Mouse (Mus musculus) kidney, adult 2 months (tissue): ENCODE results near the gene Fnip2. TPM values are rescaled to one million over a fixed set of nuclear protein-coding genes. Genes with fewer than 3 reads are reported as not detected.

Experiments
- DNase-seq: peaks from one replicate; pipeline ENCODE4 v3.0.0; 2021
- H3K27ac ChIP-seq: fragments of 200-500 bp; 2 replicates; pipeline ENCODE4 v1.5.1; 2012; ENCODE audit warnings: low read depth, low read length, control low read depth, inconsistent platforms; ENCODE audit not compliant: insufficient read depth
- H3K27me3 ChIP-seq: fragments of 200-500 bp; replicated peaks from 2 replicates; pipeline ENCODE4 v1.6.1; 2012; ENCODE audit warnings: mild to moderate bottlenecking, moderate library complexity, low read length, inconsistent platforms; ENCODE audit not compliant: control insufficient read depth, insufficient read depth
- H3K36me3 ChIP-seq: fragments of 200-500 bp; 2 replicates; pipeline ENCODE4 v1.6.1; 2012; ENCODE audit warnings: mild to moderate bottlenecking, moderate library complexity, low read length, inconsistent platforms; ENCODE audit not compliant: control insufficient read depth, insufficient read depth
- H3K4me1 ChIP-seq: fragments of 200-500 bp; 2 replicates; pipeline ENCODE4 v1.6.1; 2011; ENCODE audit warnings: low read length; ENCODE audit not compliant: control insufficient read depth, insufficient read depth
- H3K4me3 ChIP-seq: fragments of 200-500 bp; 2 replicates; pipeline ENCODE4 v1.5.1; 2011; ENCODE audit warnings: mild to moderate bottlenecking, low read depth, low read length, control low read depth; ENCODE audit not compliant: insufficient read depth
- CTCF ChIP-seq: fragments of 200-500 bp; conservative IDR thresholded peaks from 2 replicates; pipeline ENCODE4 v1.5.1; 2011; ENCODE audit warnings: low read depth, mild to moderate bottlenecking, control low read depth, low read length, moderate library complexity, mixed read lengths; ENCODE audit not compliant: insufficient read depth, insufficient read length
- POLR2A ChIP-seq: fragments of 200-500 bp; IDR thresholded peaks from one replicate; pipeline ENCODE4 v1.6.1; 2011; ENCODE audit warnings: low read depth, low read length, control low read depth
- whole genome bisulfite sequencing: fragments of 180-500 bp; shearing (Covaris S2); methylation state at CpG from one replicate; pipeline ENCODE4 v1.1.7; 2018; 5-methylcytosine and 5-hydroxymethylcytosine counted together
- polyA plus RNA-seq: library from polyadenylated mRNA; depleted of rRNA; stranded (reverse); fragments of >200 nt; gene quantifications from 2 replicates; pipeline ENCODE4 v1.2.3, GENCODE M21; 2012

Fnip2 gene
- polyA plus RNA-seq, 1 experiment: 18.9 TPM

- no peaks in the 10 kb centered on the region for H3K27me3 ChIP-seq
- peak overlapping the region; percentile 55; the same call in 1 of the 2 replicates for H3K27ac ChIP-seq
- no peaks in the 10 kb centered on the region for H3K36me3 ChIP-seq
- H3K4me1 ChIP-seq: peaks cover 22% of the 10 kb centered on the region
- TF ChIP-seq CTCF: no peak
- no peak for TF ChIP-seq POLR2A
- DNase-seq: no peak
- H3K4me3 ChIP-seq: no peak overlapping the region
Observed at GRCm38 (mm10) chr3:79539656-79540055, 27.9 kb downstream of the Fnip2 start.

GRCm38 (mm10) chr3:79539124-79539523, 28.5 kb downstream of the Fnip2 start:
- Histone ChIP-seq H3K27me3 (no peaks in the 10 kb centered on the region), H3K4me1 (peaks cover 22% of the 10 kb centered on the region), H3K4me3 (no peak overlapping the region), H3K27ac (peak overlapping the region; percentile 95; the same call in 1 of the 2 replicates), H3K36me3 (no peaks in the 10 kb centered on the region)
- WGBS: 60% methylated on average over 3 of the region's 3 CpGs
- TF ChIP-seq POLR2A (no peak), CTCF (no peak)
- peak; percentile 87 for DNase-seq

GRCm38 (mm10) chr3:79538342-79538741, 29.3 kb downstream of the Fnip2 start:
- Histone ChIP-seq H3K36me3 (no peaks in the 10 kb centered on the region), H3K27me3 (no peaks in the 10 kb centered on the region), H3K27ac (peak overlapping the region; percentile 43; the same call in 1 of the 2 replicates), H3K4me1 (peaks cover 22% of the 10 kb centered on the region), H3K4me3 (no peak overlapping the region)
- no peak for TF ChIP-seq CTCF
- TF ChIP-seq POLR2A: no peak
- no peak for DNase-seq
- 66% methylated on average over 3 of the region's 3 CpGs for WGBS

- TF ChIP-seq POLR2A (no peak), CTCF (no peak)
- H3K4me3 ChIP-seq: no peak overlapping the region
- no peak for DNase-seq
- H3K27me3 ChIP-seq: no peaks in the 10 kb centered on the region
- H3K27ac ChIP-seq: peak overlapping the region; percentile 43; the same call in 1 of the 2 replicates
- whole genome bisulfite sequencing: 55% methylated on average over 3 of the region's 3 CpGs
- H3K36me3 ChIP-seq: no peaks in the 10 kb centered on the region
- peaks cover 22% of the 10 kb centered on the region for H3K4me1 ChIP-seq
Observed at GRCm38 (mm10) chr3:79537626-79538203, 29.9 kb downstream of the Fnip2 start.

GRCm38 (mm10) chr3:79537023-79537422, 30.6 kb downstream of the Fnip2 start:
- DNase-seq: no peak
- H3K4me3 ChIP-seq: no peak overlapping the region
- WGBS: 58% methylated on average over 7 of the region's 7 CpGs
- H3K27ac ChIP-seq: peak overlapping the region; percentile 1; the same call in 1 of the 2 replicates
- TF ChIP-seq CTCF: no peak
- TF ChIP-seq POLR2A: no peak
- H3K36me3 ChIP-seq: no peaks in the 10 kb centered on the region
- peaks cover 27% of the 10 kb centered on the region for H3K4me1 ChIP-seq
- H3K27me3 ChIP-seq: no peaks in the 10 kb centered on the region

GRCm38 (mm10) chr3:79531581-79532271, 35.9 kb downstream of the Fnip2 start:
- H3K4me1 ChIP-seq: peaks cover 10% of the 10 kb centered on the region
- no peaks in the 10 kb centered on the region for H3K27me3 ChIP-seq
- peak overlapping the region; percentile 59 for H3K27ac ChIP-seq
- 20% methylated on average over 9 of the region's 9 CpGs for WGBS
- peak; percentile 88 for DNase-seq
- TF ChIP-seq POLR2A (no peak), CTCF (no peak)
- H3K4me3 ChIP-seq: peak overlapping the region; percentile 41; the same call in 1 of the 2 replicates
- H3K36me3 ChIP-seq: no peaks in the 10 kb centered on the region

- Histone ChIP-seq H3K4me1 (peaks cover 13% of the 10 kb centered on the region), H3K4me3 (no peak overlapping the region), H3K36me3 (no peaks in the 10 kb centered on the region), H3K27ac (no peak overlapping the region), H3K27me3 (no peaks in the 10 kb centered on the region)
- no peak for DNase-seq
- TF ChIP-seq CTCF: no peak
- TF ChIP-seq POLR2A: no peak
- 64% methylated on average over 6 of the region's 6 CpGs for WGBS
Observed at GRCm38 (mm10) chr3:79529499-79530096, 38.0 kb downstream of the Fnip2 start.
